Mouse (Mus musculus) hindbrain, postnatal 0 days (tissue): ENCODE results near the gene Drap1. TPM values are rescaled to one million over a fixed set of nuclear protein-coding genes. Genes with fewer than 3 reads are reported as not detected.

Experiments
- ATAC-seq: fragments of 200-750 bp; cut with Nextera tagmentation; 2 replicates; pipeline ENCODE4 v1.8.0; 2017; ENCODE audit warnings: mild to moderate bottlenecking, moderate TSS enrichment, moderate library complexity
- DNase-seq: peaks from one replicate; pipeline ENCODE4 v3.0.0-alpha.2; 2015; ENCODE audit warnings: low spot score
- H3K27ac ChIP-seq: fragments of 300-500 bp; sonication (generic); 2 replicates; pipeline ENCODE4 v1.5.1; 2014; ENCODE audit warnings: mild to moderate bottlenecking
- H3K27me3 ChIP-seq: fragments of 300-500 bp; sonication (generic); 2 replicates; pipeline ENCODE4 v1.6.1; 2014; ENCODE audit warnings: low read length, mixed read lengths; ENCODE audit not compliant: insufficient read depth
- H3K36me3 ChIP-seq: fragments of 300-500 bp; sonication (generic); 2 replicates; pipeline ENCODE4 v1.6.1; 2014; ENCODE audit warnings: low read length, mixed read lengths; ENCODE audit not compliant: insufficient read depth
- H3K4me1 ChIP-seq: fragments of 300-500 bp; sonication (generic); 2 replicates; pipeline ENCODE4 v1.6.1; 2014; ENCODE audit warnings: antibody characterized with exemption, low read length, mixed read lengths; ENCODE audit not compliant: insufficient read depth
- H3K4me2 ChIP-seq: fragments of 300-500 bp; sonication (generic); 2 replicates; pipeline ENCODE4 v1.6.1; 2014; ENCODE audit warnings: low read depth, mild to moderate bottlenecking, low read length, moderate library complexity, mixed read lengths
- H3K4me3 ChIP-seq: fragments of 300-500 bp; sonication (generic); 2 replicates; pipeline ENCODE4 v1.5.1; 2014; ENCODE audit warnings: low read length
- H3K9ac ChIP-seq: fragments of 300-500 bp; sonication (generic); replicated peaks from 2 replicates; pipeline ENCODE4 v1.6.1; 2014; ENCODE audit warnings: mild to moderate bottlenecking, low read length, moderate library complexity, mixed read lengths
- H3K9me3 ChIP-seq: fragments of 300-500 bp; sonication (generic); 2 replicates; pipeline ENCODE4 v1.6.1; 2016; ENCODE audit warnings: low read length, mixed read lengths
- CTCF ChIP-seq: IDR thresholded peaks from 2 replicates; pipeline ENCODE4 v1.5.1; 2016; ENCODE audit warnings: antibody characterized with exemption, control low read depth, low read depth
- WGBS: fragments of 180-500 bp; shearing (Covaris S2); extraction: QIAGEN DNeasy Blood & Tissue Kit; methylation state at CpG from one replicate; pipeline ENCODE4 v1.1.7; 2014; 5-methylcytosine and 5-hydroxymethylcytosine counted together
- polyA plus RNA-seq: library from polyadenylated mRNA; unstranded; fragments of >200 nt; fragmentation: Nextera tagmentation; extraction: Ambion mirVana; gene quantifications from 2 replicates; pipeline ENCODE4 v1.2.1, GENCODE M21; 2015
- total RNA-seq: library from RNA; depleted of rRNA; stranded (reverse); fragments of >200 nt; gene quantifications from 2 replicates; pipeline ENCODE4 v1.2.3, GENCODE M21; 2014

Gene Drap1
- total and polyA plus RNA-seq, 2 experiments from 2014 or later: 111 to 331 TPM

- H3K9ac ChIP-seq: no peak overlapping the region
- H3K4me3 ChIP-seq: 0 out of 2 replicates have a peak overlapping the region, but pooled peaks have one; percentile 15
- peak overlapping the region; percentile 53; the same call in 1 of the 2 replicates for H3K4me2 ChIP-seq
- H3K27ac ChIP-seq: 0 out of 2 replicates have a peak overlapping the region, but pooled peaks have one; percentile 60
- no peak for TF ChIP-seq CTCF
- 69% methylated on average over 7 of the region's 7 CpGs for WGBS
- H3K27me3 ChIP-seq: no peaks in the 10 kb centered on the region
- H3K36me3 ChIP-seq: no peaks in the 10 kb centered on the region
- DNase-seq (no peak), ATAC-seq (no peak)
- H3K4me1 ChIP-seq: peaks cover 12% of the 10 kb centered on the region; the same call in 1 of the 2 replicates
- H3K9me3 ChIP-seq: no peaks in the 10 kb centered on the region
These were observed 9.2 kb upstream of the Drap1 start for GRCm38 (mm10) chr19:5433951-5434350.

DNA sequence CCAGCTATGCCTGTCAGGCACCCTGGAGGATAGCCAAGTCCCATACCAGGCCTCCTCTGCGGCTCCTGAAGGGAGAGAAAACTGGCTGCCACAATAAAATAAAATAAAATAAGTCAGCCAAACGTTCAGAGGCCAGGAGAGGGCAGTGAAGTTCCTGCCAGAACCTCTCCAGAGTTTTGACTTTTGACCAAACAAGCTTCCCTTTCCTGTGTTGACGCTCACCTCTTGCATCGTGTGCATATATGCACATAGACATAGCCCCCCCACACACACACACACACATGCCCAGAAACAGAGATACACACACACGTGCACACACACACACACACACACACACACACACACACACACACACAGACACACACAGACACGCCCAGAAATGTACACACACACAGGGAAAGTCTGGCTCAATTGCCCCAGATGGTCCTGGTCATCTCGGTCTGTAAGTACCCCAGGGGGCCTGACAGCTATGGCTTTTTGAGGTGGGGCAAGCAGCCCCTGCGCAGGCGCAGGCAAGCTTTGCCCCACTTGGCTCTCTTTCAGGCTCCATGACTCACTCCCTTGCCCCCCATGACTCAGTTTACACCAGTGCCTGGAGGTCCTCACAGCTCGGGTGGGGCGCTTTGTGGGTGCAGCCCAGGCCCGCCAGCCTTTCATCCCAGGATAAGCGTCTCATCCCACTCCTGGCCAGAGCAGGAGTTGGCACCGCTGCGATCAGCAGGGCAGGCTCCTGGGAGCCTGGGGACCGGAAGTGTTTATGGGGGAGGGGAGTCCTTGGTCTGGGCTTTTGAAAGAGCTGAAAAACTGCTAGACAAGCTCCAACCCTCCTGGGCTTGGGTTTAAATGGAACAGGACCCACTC is 8.4 kb upstream of the Drap1 start:
- Histone ChIP-seq H3K4me2 (peak overlapping the region; percentile 53), H3K9ac (0 out of 2 replicates have a peak overlapping the region, but pooled peaks have one; percentile 9), H3K27ac (peak overlapping the region; percentile 60; the same call in 1 of the 2 replicates), H3K36me3 (no peaks in the 10 kb centered on the region), H3K27me3 (no peaks in the 10 kb centered on the region), H3K9me3 (no peaks in the 10 kb centered on the region), H3K4me3 (peak overlapping the region; percentile 15; the same call in 1 of the 2 replicates), H3K4me1 (peaks cover 12% of the 10 kb centered on the region; the same call in 1 of the 2 replicates)
- peak; percentile 65 for DNase-seq
- peak; percentile 63 for TF ChIP-seq CTCF
- 8% methylated on average over 16 of the region's 16 CpGs for WGBS
- peak; percentile 61 for ATAC-seq

GRCm38 (mm10) chr19:5431911-5432464 is 7.2 kb upstream of the Drap1 start:
- no peak overlapping the region for H3K4me2 ChIP-seq
- H3K9me3 ChIP-seq: no peaks in the 10 kb centered on the region
- no peak for DNase-seq
- no peak overlapping the region for H3K4me3 ChIP-seq
- TF ChIP-seq CTCF: no peak
- no peaks in the 10 kb centered on the region for H3K36me3 ChIP-seq
- no peak overlapping the region for H3K9ac ChIP-seq
- 73% methylated on average over 4 of the region's 4 CpGs for WGBS
- no peak for ATAC-seq
- no peaks in the 10 kb centered on the region for H3K27me3 ChIP-seq
- no peak overlapping the region for H3K27ac ChIP-seq
- peaks cover 12% of the 10 kb centered on the region; the same call in 1 of the 2 replicates for H3K4me1 ChIP-seq

GRCm38 (mm10) chr19:5430408-5430807 is 5.6 kb upstream of the Drap1 start:
- Histone ChIP-seq H3K27ac (no peak overlapping the region), H3K9ac (no peak overlapping the region), H3K4me1 (peaks cover 23% of the 10 kb centered on the region), H3K9me3 (no peaks in the 10 kb centered on the region), H3K36me3 (no peaks in the 10 kb centered on the region), H3K4me2 (no peak overlapping the region), H3K27me3 (no peaks in the 10 kb centered on the region), H3K4me3 (no peak overlapping the region)
- TF ChIP-seq CTCF: no peak
- WGBS: 40% methylated on average over 1 of the region's 1 CpGs
- no peak for ATAC-seq
- peak; percentile 21 for DNase-seq

- H3K4me1 ChIP-seq: peaks cover 23% of the 10 kb centered on the region
- H3K36me3 ChIP-seq: no peaks in the 10 kb centered on the region
- 0 out of 2 replicates have a peak overlapping the region, but pooled peaks have one; percentile 2 for H3K27ac ChIP-seq
- H3K27me3 ChIP-seq: no peaks in the 10 kb centered on the region
- WGBS: 37% methylated on average over 8 of the region's 8 CpGs
- H3K4me3 ChIP-seq: no peak overlapping the region
- H3K9me3 ChIP-seq: no peaks in the 10 kb centered on the region
- H3K9ac ChIP-seq: no peak overlapping the region
- no peak overlapping the region for H3K4me2 ChIP-seq
- ATAC-seq: no peak
- TF ChIP-seq CTCF: no peak
- DNase-seq: peak; percentile 17
These were observed 5.0 kb upstream of the Drap1 start for GRCm38 (mm10) chr19:5429806-5430205.

- Histone ChIP-seq H3K27me3 (no peaks in the 10 kb centered on the region), H3K9me3 (no peaks in the 10 kb centered on the region), H3K36me3 (no peaks in the 10 kb centered on the region), H3K27ac (no peak overlapping the region), H3K4me3 (no peak overlapping the region), H3K4me2 (no peak overlapping the region), H3K4me1 (peaks cover 23% of the 10 kb centered on the region), H3K9ac (no peak overlapping the region)
- no peak for ATAC-seq
- 90% methylated on average over 4 of the region's 4 CpGs for WGBS
- DNase-seq: no peak
- TF ChIP-seq CTCF: no peak
These were observed 4.4 kb upstream of the Drap1 start for GRCm38 (mm10) chr19:5429219-5429618.

DNA sequence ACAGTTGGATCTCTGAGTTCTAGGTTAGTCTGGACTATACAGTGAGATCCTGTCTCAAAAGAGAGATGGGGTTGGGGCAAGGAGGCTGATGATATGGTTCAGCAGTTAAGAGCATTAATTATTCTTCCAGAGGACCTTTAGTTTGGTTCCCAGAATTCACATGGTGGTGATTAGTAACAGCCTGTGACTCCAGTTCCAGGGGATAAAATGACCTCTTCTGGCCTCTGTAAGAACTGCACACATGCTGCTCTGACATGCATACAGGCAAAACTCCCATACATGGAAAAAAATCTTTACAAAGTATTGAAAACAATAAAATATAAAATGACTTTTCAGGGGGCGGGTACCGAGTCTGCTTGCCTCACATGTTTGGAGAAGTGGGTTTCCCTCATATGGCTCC is 3.3 kb upstream of the Drap1 start:
- peaks cover 21% of the 10 kb centered on the region for H3K4me1 ChIP-seq
- DNase-seq (peak; percentile 51), ATAC-seq (no peak)
- H3K27me3 ChIP-seq: no peaks in the 10 kb centered on the region
- H3K36me3 ChIP-seq: no peaks in the 10 kb centered on the region; the same call in 1 of the 2 replicates
- no peak overlapping the region for H3K4me3 ChIP-seq
- peak; percentile 52 for TF ChIP-seq CTCF
- no peaks in the 10 kb centered on the region for H3K9me3 ChIP-seq
- H3K9ac ChIP-seq: no peak overlapping the region
- H3K4me2 ChIP-seq: no peak overlapping the region
- WGBS: 88% methylated on average over 2 of the region's 2 CpGs
- H3K27ac ChIP-seq: no peak overlapping the region
